Mouse (Mus musculus) gonadal fat pad, adult 2 months (tissue): ENCODE results near the gene Mbnl2. TPM values are rescaled to one million over a fixed set of nuclear protein-coding genes. Genes with fewer than 3 reads are reported as not detected.

Experiments
- DNase-seq: peaks from one replicate; pipeline ENCODE4 v3.0.0-alpha.2; 2012; ENCODE audit warnings: low read depth
- polyA plus RNA-seq: library from polyadenylated mRNA; depleted of rRNA; stranded (reverse); fragments of >200 nt; gene quantifications from 2 replicates; pipeline ENCODE4 v1.2.3, GENCODE M21; 2012

Mbnl2 gene
- polyA plus RNA-seq, 1 experiment: 86.9 TPM

- DNase-seq: no peak
These were observed 723 bp upstream of the Mbnl2 start for GRCm38 (mm10) chr14:120274746-120275145.

GRCm38 (mm10) chr14:120276343-120277080, 1.0 kb downstream of the Mbnl2 start:
- no peak for DNase-seq

GRCm38 (mm10) chr14:120277081-120277656, 1.7 kb downstream of the Mbnl2 start:
- DNase-seq: no peak

- DNase-seq: no peak
These were observed 3.1 kb downstream of the Mbnl2 start for GRCm38 (mm10) chr14:120278290-120279244.

GRCm38 (mm10) chr14:120280136-120280535, 4.7 kb downstream of the Mbnl2 start:
- DNase-seq: no peak

GRCm38 (mm10) chr14:120283787-120284186, 8.3 kb downstream of the Mbnl2 start:
- no peak for DNase-seq

- DNase-seq: no peak
These were observed 9.0 kb downstream of the Mbnl2 start for GRCm38 (mm10) chr14:120284504-120284903.

GRCm38 (mm10) chr14:120287121-120287986, 11.9 kb downstream of the Mbnl2 start:
- no peak for DNase-seq

GRCm38 (mm10) chr14:120287987-120288275, 12.5 kb downstream of the Mbnl2 start:
- DNase-seq: no peak

- no peak for DNase-seq
These were observed 13.0 kb downstream of the Mbnl2 start for GRCm38 (mm10) chr14:120288378-120289002.

- DNase-seq: no peak
These were observed 13.6 kb downstream of the Mbnl2 start for GRCm38 (mm10) chr14:120289065-120289464.

- DNase-seq: no peak
These were observed 14.1 kb downstream of the Mbnl2 start for GRCm38 (mm10) chr14:120289528-120289927.

GRCm38 (mm10) chr14:120291226-120291757, 15.8 kb downstream of the Mbnl2 start:
- no peak for DNase-seq

GRCm38 (mm10) chr14:120292133-120292532, 16.7 kb downstream of the Mbnl2 start:
- DNase-seq: no peak

- no peak for DNase-seq
These were observed 17.2 kb downstream of the Mbnl2 start for GRCm38 (mm10) chr14:120292617-120293195.

- DNase-seq: no peak
These were observed 19.0 kb downstream of the Mbnl2 start for GRCm38 (mm10) chr14:120294480-120294879.

GRCm38 (mm10) chr14:120295355-120296220, 20.1 kb downstream of the Mbnl2 start:
- no peak for DNase-seq

- DNase-seq: no peak
These were observed 20.9 kb downstream of the Mbnl2 start for GRCm38 (mm10) chr14:120296231-120297006.
